Mouse (Mus musculus) left cerebral cortex, postnatal 25 days (tissue): Measurements from ENCODE around the gene Slc22a1. TPM values are rescaled to one million over a fixed set of nuclear protein-coding genes. Genes with fewer than 3 reads are reported as not detected.

Experiments
- DNase-seq, 2 experiments: peaks; one replicate each; pipeline ENCODE4 v3.0.0; 2022; ENCODE audit warnings: low spot score in 2 of 2, mixed read lengths in 1 of 2
- intact Hi-C: fragments of 180-260 bp; cut with DNase I; formaldehyde crosslinking; loops from one replicate; pipeline ENCODE4 v1.15.1; 2025
- total RNA-seq, 2 experiments: library from RNA; stranded (reverse); gene quantifications; 2 replicates each; pipeline ENCODE4 v1.2.3; 2021

The Slc22a1 gene
- 1 to 10 TPM in 1 of 2 experiments, under 1 TPM in 1; 0.87 to 1.9 TPM for total RNA-seq

DNA sequence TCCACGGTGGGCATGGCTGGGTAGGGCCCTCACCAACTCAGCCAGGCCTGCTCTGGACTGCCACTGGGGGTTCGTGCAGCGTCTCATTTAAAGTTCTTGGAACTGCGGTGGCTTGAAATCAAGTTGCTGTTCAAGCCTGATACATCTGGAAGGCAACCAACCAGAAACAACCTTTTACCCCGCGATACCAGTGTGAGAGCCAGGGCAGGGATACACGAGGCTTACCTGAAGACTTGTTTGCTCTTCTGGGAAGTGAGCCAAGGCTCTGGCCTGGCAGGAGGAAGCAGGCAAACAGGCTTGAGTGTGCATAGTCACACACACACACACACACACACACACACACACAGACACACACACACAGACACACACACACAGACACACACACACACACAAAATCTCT is at the start of gene Slc22a1:
Gene Slc22a1 (minus strand): TSS at position 184 of the 400 bp plus-strand sequence.
- DNase-seq: no peak
- intact Hi-C loops: no loop called here

DNA sequence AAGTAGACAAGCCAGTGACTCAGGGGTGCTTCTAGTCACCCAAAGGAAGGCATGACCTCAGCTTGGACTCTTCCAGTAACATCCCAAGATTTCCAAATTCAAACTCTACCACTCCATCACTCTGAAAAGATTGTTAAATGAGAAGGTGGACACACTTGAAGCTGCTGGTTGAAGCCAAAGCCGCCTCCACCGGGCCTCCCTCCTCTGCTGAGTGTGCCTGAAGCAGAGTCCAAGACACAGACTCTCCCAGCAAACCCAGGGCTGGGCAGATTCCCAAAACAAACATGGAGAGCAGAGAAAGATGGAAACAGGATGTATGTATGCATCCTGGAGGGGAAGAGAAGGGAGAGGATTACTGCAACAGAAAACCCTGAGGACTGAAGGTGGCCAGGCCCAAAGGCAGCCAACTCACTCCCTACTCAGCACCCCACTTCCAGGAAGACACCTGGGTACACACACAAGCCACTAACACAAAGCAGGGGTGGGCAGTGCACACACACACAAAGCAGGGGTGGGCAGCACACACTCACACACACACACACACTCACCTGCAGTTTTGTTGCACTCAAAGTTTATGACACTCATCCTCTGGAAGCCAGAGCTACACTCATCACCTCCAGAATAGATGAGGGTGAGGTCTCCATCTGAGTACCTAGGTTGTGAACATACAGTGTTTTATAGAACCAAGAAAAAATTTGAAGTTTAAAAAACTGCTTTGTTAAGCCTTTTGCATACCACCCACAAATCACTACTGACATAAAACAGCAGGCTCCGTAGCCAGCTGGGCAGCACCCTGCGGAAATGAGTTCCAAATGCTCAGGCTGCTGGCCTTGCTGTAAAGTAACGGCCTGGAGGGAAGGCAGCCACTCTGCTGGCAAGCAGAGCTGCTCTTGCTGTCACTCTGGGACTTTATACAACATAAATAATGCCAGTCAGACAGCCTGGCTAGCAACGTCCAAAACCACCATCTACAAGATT is 49.4 kb upstream of the Slc22a1 start:
- intact Hi-C loops: no loop called here
- peak in 1 of 2 experiments; percentile 59 for DNase-seq

DNA sequence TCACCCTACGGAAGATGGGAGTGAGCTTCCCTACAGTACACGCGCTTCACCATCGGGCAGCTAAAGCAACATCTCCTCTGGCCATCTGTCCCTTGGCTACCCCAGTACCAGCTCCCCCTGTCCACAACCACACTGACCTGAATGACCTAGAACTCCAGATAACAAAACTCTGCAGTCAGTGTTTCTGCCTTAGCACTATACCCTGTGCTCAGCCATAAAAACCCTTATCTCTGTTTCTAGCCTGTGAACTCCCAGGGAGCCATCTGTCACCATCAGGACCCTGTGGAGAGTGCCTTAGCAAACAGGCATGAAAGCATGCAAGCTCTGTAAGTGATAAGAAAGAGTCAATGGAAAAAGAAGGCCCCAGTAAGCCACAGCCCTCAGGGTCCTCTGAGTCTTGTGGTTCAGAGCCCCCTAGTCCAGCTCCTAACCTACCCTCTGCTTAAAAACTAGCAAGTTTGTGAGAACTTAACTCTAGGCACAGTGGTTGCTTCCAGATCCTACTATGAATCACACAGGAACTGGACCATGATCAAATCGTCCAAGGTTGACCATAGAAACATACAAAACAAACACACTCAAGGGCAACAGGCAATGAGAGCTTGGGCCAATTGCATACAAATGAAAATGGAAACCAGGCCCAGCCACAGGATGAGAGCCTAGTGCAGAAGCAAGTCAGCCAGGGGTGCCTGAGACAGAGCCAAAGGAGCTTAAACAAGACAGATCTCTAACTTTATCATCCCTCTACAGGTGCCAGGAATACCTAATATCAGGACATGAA is 48.5 kb upstream of the Slc22a1 start:
- intact Hi-C loops: no loop called here
- no peak for DNase-seq

DNA sequence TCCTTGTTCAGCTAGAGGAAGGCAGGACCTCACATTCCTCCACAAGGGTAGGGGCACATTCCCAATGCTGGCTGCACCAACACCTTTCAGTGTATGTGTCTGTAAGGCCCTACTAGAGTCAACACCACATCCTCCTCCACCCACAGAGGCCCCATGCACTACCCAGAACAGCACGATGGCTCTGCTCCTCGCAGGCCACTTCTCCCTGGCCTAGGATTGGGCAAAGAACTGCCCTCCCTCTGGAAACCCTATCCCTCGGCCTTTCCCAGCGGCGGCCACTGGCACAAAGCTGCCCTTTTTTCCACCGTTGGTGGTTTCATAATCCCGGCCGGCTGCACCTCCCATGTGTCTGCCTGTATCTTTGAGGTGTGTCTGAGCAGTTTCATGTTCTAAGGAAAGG is 47.0 kb upstream of the Slc22a1 start:
- intact Hi-C loops: no loop called here
- DNase-seq: no peak

DNA sequence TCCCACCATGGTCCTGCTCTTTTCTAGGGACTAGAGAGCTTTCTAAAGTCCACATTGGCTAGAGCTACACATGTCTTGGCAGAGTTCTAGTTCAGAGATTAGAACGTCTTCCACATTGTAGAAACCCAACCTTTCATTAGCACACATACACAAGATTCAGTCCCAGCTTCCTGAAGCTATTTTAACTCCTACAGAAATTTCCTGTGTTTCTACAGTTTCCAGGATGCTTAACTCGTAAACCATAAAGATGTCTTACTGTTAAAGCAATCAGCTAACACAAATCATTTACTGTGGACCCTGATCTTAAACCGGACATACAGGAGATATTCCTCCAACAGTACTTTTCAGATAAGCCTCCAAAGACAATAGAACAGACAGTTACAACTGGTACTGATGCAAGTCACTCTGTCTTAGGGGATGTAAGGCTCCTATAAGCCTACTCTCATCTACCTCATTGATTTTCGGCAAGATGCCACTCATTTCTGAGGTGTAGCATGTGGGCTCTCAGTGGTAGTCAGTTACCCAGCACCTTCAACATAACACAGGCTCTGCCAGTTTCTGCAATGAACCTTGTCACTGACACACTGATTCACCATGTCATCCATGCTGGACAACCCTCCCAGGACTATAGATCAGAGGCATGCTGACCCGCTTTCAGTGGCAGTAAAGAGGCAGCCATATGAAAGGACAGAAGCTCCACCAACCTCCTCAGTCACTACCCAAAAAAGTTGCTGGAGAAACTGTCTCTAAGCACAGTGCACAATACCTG is 45.7 kb upstream of the Slc22a1 start:
- intact Hi-C loops: no loop called here
- DNase-seq: no peak

DNA sequence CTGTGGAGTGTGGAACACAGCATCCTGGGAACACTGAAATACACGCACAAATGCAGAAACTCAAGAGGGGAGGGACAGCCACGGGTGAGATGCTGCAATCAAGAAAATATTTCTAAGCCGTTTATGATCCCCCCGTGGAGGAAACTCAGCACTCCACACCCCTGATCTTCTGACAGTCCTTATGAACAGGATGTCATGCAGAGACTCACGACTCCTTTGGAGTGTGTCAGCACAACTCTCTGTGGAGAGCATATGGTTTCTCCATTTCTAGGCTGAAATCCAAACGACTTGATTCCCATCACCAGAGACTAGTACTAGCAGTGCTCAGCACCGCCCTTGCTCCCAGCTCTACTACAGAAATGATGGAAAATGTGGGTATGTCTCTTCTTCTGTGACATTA is 42.6 kb upstream of the Slc22a1 start:
- peak; percentile 14 to 64 for DNase-seq
- intact Hi-C loops: loop anchor here (5.0 kb wide), 1 partner anchor 94 kb away; no protein-coding TSS in a partner anchor

DNA sequence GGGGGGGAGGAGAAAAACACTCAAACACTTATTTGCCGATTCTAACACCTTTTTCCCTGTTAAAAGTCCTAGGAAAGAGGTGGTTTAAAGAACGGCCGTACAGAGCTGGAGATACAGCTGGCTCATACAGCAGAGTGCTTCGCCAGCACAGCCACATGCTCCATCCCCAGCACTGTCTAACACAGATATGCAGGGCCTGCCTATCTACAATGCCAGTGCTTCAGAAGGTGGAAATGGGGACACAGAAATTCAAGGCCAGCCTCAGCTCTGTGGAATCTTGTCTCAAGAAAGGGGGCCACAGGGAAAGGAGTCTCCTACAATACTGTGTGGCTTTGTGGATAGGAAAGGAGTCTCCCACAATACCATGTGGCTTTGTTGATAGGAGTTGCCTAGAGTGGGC is 41.8 kb upstream of the Slc22a1 start:
- intact Hi-C loops: loop anchor here (5.0 kb wide), 1 partner anchor 95 kb away; no protein-coding TSS in a partner anchor
- DNase-seq: no peak

DNA sequence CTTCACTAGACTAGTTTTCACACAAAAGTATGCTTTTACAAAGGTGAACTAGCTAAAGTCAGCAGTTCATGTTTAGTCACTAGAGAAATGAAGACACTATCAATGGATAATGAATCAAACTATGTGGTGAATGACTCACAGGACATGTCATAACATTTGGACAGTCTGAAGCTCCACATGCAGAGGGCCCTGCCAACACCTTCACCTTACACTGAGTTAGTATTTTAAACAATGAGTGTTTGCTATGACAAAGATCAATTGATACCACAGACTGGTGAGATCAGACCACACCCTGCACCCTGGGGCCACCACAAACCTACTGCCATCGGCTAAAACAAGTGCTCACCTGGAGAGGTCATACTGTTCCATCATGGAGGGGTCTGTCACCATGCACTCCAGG is 39.4 kb upstream of the Slc22a1 start:
- intact Hi-C loops: loop anchor here (5.0 kb wide), 1 partner anchor 97 kb away; no protein-coding TSS in a partner anchor
- DNase-seq: no peak

DNA sequence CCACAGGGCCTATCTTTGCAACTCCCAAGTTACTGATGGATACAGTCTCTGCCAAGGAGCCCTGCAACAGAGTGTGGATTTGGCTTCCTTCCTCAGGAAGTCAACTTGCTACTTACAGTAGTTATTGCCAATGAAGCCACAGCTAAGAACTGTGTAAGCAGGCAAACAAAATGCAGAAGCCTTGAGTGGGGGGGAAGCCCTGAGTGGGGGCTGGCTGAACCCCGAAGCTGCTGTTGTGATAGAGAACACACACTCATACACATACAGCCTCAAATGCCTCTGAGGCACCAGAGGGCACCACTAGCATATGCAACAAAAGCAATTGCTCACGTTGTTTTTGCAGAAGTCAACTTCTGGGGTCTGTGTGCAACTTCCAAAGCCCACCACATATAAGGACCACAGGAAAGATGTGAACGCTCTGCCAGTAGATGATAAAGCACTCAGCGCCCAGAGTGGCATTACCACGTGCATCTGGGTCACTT is 38.5 kb upstream of the Slc22a1 start:
- intact Hi-C loops: loop anchor here (5.0 kb wide), 1 partner anchor 83 kb away; no protein-coding TSS in a partner anchor
- no peak for DNase-seq

DNA sequence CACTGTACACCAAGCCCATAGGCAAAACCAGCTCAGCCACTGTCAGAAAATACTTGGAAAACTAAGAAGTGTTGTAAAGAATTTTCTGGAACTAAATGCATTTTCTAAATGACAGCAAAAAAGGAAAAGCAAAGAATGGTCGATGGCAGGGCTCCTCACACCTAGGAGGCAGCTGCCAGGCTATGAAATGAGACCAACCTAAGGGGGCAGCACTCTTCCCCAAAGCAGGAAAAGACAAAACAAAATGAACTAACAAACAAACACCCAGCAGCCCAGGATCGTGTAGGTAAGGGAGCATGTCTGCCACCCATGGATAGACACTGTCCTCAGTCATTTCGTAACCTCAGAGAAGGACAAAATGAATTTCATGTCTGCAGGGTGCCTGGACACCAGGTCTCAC is 37.4 kb upstream of the Slc22a1 start:
- intact Hi-C loops: loop anchor here (5.0 kb wide), 1 partner anchor 84 kb away; no protein-coding TSS in a partner anchor

DNA sequence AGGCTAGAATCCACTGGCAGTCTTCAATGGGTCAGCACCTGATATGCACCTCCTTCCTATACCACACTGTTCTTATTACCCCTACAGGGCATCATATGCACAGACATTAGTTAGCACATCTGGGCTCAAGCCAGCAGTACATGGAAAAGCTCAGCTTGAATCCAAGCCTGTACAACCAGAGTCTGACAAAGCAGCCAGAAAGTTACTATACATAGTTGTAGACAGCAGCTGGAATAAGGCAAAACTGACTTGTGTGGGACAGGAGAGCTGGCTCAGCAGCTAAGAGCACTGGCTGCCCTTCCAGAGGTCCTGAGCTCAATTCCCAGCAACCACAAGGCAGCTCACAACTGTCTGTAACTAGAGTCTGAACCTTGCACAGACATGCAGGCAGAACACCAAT is 36.6 kb upstream of the Slc22a1 start:
- no peak for DNase-seq
- intact Hi-C loops: loop anchor here (5.0 kb wide), 1 partner anchor 85 kb away; no protein-coding TSS in a partner anchor

More for the DNA sequence above, 37.4 kb upstream of the Slc22a1 start:
- no peak for DNase-seq

DNA sequence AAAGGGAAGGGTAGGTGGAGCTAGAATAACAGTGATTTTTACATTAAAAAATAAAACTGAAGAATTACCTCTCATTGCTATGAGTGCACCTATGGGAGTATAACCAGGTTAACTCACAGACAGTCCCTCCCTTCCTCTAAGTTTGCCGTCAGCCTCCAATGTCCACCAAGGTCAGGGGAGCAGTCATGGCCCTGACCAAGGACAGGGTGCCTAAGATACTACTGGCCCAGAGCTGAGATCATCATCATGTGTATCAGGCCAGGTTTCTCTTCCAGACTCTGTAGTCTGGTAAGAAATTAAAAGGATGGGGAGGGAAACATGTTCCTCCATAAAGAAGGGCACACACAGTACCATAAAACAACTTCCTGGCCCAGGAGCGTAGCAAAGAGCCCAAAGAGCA is 35.3 kb upstream of the Slc22a1 start:
- intact Hi-C loops: loop anchor here (5.0 kb wide), 1 partner anchor 86 kb away; no protein-coding TSS in a partner anchor
- no peak for DNase-seq

DNA sequence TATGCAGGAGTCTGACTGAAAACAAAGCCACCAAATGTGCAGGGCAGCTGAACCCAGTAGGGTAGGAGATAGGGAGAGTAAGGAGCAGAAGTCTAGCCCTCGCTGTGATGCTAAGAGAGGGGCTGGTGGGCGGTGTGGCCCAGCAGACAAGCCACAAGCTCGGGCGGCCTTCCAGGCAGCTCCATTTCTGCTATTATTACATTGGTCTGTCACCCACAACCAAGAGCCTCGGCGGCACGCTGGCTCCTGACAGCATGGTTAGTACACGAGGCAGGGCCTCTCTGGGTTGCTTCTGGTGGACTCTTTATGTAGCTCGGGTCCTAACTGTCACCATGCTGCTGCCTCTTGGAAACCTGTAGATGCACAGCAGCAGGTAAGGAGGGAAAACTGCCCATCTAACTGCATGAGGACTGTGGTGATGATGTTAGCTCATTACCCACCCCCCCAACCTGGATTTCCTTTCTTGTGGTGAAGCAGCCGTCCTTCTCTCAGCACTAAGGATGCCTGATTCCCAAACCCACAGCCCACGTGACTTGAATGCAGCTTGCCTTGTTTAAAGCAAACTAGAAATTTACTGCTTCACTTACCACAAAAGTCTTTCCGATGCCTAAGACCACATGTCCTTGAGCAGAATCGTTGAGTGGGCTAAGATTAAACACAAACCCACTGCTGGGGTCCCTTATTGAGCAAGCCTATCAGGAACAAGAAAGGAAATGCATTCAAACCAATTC is 34.6 kb upstream of the Slc22a1 start:
- intact Hi-C loops: loop anchor here (5.0 kb wide), 1 partner anchor 87 kb away; no protein-coding TSS in a partner anchor
- DNase-seq: peak; percentile 22 to 76

DNA sequence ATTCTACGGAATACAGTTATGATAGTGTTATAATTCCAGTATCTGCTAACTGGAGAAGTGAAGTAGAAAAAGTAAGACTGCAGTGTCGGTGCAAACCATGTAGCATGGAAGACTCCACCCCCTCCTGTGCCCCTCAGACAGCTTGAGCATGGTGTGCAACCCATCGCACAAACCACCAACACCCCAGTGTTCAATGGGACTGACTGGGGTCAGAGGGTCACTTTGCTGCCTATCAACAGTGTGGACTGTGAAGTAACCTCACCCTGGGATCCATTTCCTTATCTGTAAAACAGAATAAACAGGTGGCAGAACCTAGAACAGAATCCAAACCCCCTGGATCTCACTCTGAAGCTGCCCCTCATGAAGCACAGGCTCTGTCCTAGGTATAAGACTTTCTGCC is 32.8 kb upstream of the Slc22a1 start:
- no peak for DNase-seq
- intact Hi-C loops: no loop called here

DNA sequence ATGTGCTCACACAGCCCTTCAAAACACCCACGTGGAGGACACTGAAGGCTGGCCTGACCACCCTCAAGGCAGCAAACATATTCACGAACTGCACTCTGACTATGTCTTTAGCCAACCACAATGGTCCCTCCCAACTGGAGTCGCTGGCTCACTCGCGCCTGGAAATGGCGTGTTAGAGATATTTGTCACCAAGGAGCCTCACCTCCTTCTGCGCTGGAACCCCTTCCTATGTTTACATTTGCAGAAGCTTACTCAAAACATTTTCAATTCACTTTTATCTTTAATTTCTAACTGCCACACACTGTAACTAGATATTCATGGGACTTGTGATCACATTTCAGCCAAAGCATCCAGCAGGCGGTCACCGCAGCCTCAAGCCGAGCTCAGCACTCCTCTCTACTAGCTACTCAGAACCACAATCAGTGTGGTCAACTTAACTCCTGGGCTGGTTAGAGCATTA is 31.0 kb upstream of the Slc22a1 start:
- intact Hi-C loops: no loop called here
- DNase-seq: no peak

DNA sequence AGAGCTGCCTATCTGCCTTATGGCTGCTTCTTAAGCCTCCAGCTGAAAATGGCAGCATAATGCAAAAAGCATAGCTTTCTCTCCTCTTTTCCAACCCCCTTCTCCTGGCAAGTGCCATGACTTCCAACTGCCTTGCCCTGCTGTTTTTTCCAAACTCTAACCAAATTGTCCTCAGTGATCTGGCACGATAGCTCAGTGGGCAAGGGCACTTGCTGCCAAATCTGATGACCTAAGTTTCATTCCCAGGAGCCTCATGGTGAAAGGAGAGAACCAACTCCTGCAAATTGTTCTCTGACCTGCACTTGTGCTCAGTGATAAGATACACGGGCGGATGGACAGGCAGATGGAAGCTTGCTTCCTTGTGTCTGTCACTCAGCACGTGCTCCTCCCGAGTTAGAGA is 27.3 kb upstream of the Slc22a1 start:
- intact Hi-C loops: no loop called here
- no peak for DNase-seq

DNA sequence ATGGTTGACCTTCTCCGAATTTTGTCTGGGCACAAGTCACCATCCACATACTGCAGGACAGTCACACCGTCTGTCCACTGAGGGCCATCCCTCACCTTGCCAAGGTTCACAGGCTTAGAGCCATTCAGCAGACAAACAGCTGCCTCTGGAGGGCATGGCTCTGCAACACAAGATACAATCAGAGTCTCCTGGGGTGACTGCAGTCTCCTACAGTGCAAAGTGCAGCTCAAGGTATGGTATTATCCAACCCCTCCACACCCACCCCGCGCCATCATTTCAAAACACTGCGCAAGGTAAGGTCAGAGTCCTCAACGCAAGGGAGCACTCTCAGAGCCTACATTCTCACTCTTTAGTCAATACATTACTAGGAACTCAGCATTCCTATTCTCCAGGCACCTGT is 24.7 kb upstream of the Slc22a1 start:
- no peak for DNase-seq
- intact Hi-C loops: no loop called here

DNA sequence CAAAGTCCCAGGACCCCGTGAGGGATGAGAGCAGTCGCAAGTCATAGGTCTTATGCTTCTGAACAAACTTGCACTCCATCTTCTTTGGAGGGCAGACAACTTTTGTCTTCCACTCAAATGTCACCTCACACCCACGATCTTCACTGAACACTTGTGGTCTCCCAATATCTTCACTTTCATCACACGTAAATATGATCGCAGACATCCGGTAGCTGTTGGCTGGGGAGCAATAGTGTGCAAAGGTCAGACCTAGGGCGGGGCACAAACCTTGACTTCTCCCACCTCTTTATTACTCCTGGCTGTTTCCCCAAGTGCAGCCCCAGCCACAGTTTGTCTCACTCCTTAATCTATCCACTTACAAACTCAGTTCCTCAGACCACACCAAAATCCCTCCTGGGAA is 16.3 kb upstream of the Slc22a1 start:
- intact Hi-C loops: no loop called here
- no peak for DNase-seq
